Mouse (Mus musculus) heart, postnatal 0 days (tissue): ENCODE measurements at regions not wholly inside any gene's neighbourhood (a gene's known extent, or its start where the extent isn't known, plus 50 kb on each side); places are given as distances from the start of the nearest gene placed in this dataset.

ENCODE experiments used
- CTCF ChIP-seq: IDR thresholded peaks from 2 replicates; pipeline ENCODE4 v1.5.1; 2016; ENCODE audit warnings: antibody characterized with exemption, control low read depth, low read depth
- EP300 ChIP-seq: IDR thresholded peaks from 2 replicates; pipeline ENCODE4 v1.6.1; 2016; ENCODE audit warnings: antibody characterized with exemption, low read depth

DNA sequence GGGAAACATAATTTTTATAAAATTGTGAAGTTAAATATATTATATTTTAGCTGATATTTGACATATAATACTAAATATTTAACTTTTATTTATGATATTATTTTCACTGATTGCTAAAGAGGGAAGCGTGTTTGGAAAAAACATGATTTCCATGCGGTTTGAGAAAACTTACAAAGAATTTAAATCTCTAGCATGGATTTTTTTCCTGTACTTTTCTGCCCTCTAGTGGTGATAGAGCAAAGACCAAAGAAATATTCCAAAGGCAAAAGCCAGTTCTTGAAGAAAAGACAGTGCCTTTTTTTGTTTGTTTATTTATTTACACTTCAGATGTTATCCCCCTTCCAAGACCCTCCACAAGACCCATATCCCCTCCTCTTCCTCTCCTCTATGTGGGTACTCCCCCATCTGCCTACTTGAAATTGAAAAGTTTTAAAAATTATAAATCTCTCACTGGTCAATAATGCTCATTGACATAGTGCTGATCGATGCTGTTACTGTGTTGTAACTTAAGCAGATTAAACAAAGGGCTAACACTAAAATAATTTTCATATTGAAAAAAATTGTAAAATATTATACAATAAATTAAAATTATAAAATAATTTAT is 131.1 kb upstream of the Rgs1 start:
- TF ChIP-seq EP300 (no peak), CTCF (peak; percentile 58)
